In genomic region chr9:108202169-108202568, GRCm38 (mm10) we compare ENCODE assay signal across 17 mouse cellular contexts. TPM values are rescaled to one million over a fixed set of nuclear protein-coding genes. Genes with fewer than 3 reads are reported as not detected.
DNase-seq lines count a peak whose midpoint lies in the region; ATAC-seq and TF ChIP-seq lines count a peak whose summit lies in the region.
"Had no signal": no experiment of that assay in that cellular context is flagged by ENCODE, and none has a peak within 500 bp of the region (broad histone marks: within the 10 kb centered on the region; RNA-seq: fewer than 3 reads in every experiment).

No protein-coding gene starts in this region.

- no peak overlapping the region for H3K4me2 ChIP-seq in liver, embryonic 14.5 days (ENCODE audit: low read depth)
- H3K4me2 ChIP-seq in liver, embryonic 12.5 days, result no peak overlapping the region
- H3K4me2 ChIP-seq in hindbrain, embryonic 16.5 days (ENCODE audit: low read length), result no peak overlapping the region

- 92% methylated on average over 2 of the region's 2 CpGs for WGBS in liver, embryonic 14.5 days (ENCODE audit: insufficient replicate concordance)
- WGBS in liver, embryonic 12.5 days (ENCODE audit: insufficient replicate concordance), result 88% methylated on average over 2 of the region's 2 CpGs
- WGBS in hindbrain, embryonic 16.5 days, result 96% methylated on average over 2 of the region's 2 CpGs

- H3K4me3 ChIP-seq in liver, embryonic 14.5 days (ENCODE audit: insufficient read depth in 1 of 2, low read depth in 2 of 2, low read length in 2 of 2), result no peak overlapping the region
- no peak overlapping the region for H3K4me3 ChIP-seq in liver, embryonic 12.5 days
- H3K4me3 ChIP-seq in E14TG2a.4 (replicated peaks; ENCODE audit: low read length), result no peak overlapping the region
- H3K4me3 ChIP-seq in hindbrain, embryonic 16.5 days (ENCODE audit: low read length), result no peak overlapping the region
- H3K4me3 ChIP-seq: midbrain, embryonic 12.5 days had no signal

- ATAC-seq in liver, embryonic 14.5 days (ENCODE audit: insufficient read depth), result no peak
- no peak for ATAC-seq in liver, embryonic 12.5 days
- ATAC-seq in hindbrain, embryonic 16.5 days, result no peak
- ATAC-seq: activated CD4-positive, CD25-positive, alpha-beta regulatory T cell, adult 4 months; forebrain, embryonic 14.5 days had no signal

- no peaks in the 10 kb centered on the region for H3K36me3 ChIP-seq in liver, embryonic 14.5 days (replicated peaks; ENCODE audit: control insufficient read depth, insufficient read depth, low read depth)
- H3K36me3 ChIP-seq in liver, embryonic 12.5 days, result peaks cover 12% of the 10 kb centered on the region
- peaks cover 20% of the 10 kb centered on the region for H3K36me3 ChIP-seq in E14TG2a.4 (ENCODE audit: insufficient read depth, low read length)
- peaks cover 3% of the 10 kb centered on the region for H3K36me3 ChIP-seq in hindbrain, embryonic 16.5 days (ENCODE audit: control insufficient read depth, insufficient read depth, low read length)

- no peaks in the 10 kb centered on the region for H3K27me3 ChIP-seq in liver, embryonic 14.5 days (ENCODE audit: control insufficient read depth, insufficient read depth, low read length)
- no peaks in the 10 kb centered on the region for H3K27me3 ChIP-seq in liver, embryonic 12.5 days (replicated peaks)
- no peaks in the 10 kb centered on the region for H3K27me3 ChIP-seq in E14TG2a.4 (ENCODE audit: insufficient read depth, low read length)
- no peaks in the 10 kb centered on the region for H3K27me3 ChIP-seq in hindbrain, embryonic 16.5 days (replicated peaks; ENCODE audit: control insufficient read depth, insufficient read depth, low read length)
- H3K27me3 ChIP-seq: midbrain, embryonic 12.5 days had no signal

- no peaks in the 10 kb centered on the region for H3K9me3 ChIP-seq in liver, embryonic 14.5 days (ENCODE audit: control insufficient read depth, low read length)
- no peaks in the 10 kb centered on the region for H3K9me3 ChIP-seq in liver, embryonic 12.5 days (replicated peaks)
- no peaks in the 10 kb centered on the region for H3K9me3 ChIP-seq in E14TG2a.4 (ENCODE audit: low read length)
- no peaks in the 10 kb centered on the region for H3K9me3 ChIP-seq in hindbrain, embryonic 16.5 days (ENCODE audit: control insufficient read depth, low read length)
- H3K9me3 ChIP-seq: midbrain, embryonic 12.5 days had no signal

- H3K9ac ChIP-seq in liver, embryonic 14.5 days (replicated peaks), result no peak overlapping the region
- H3K9ac ChIP-seq in liver, embryonic 12.5 days, result no peak overlapping the region
- no peak overlapping the region for H3K9ac ChIP-seq in hindbrain, embryonic 16.5 days (ENCODE audit: low read depth, low read length)
- H3K9ac ChIP-seq: midbrain, embryonic 12.5 days had no signal

- no peak for TF ChIP-seq EP300 in liver, embryonic 14.5 days (IDR thresholded peaks at IDR 0.05; ENCODE audit: low read depth)

- no peak overlapping the region for H3K27ac ChIP-seq in liver, embryonic 14.5 days
- H3K27ac ChIP-seq in liver, embryonic 12.5 days, result no peak overlapping the region
- H3K27ac ChIP-seq in hindbrain, embryonic 16.5 days (ENCODE audit: low read depth, low read length), result no peak overlapping the region

- peak; percentile 17; the same call in 1 of the 2 replicates for TF ChIP-seq CTCF in liver, embryonic 14.5 days (IDR thresholded peaks at IDR 0.05; ENCODE audit: low read depth)
- peak; percentile 18 for TF ChIP-seq CTCF in E14TG2a.4 (conservative IDR thresholded peaks at IDR 0.05; ENCODE audit: low read length)

- peaks cover 3 to 8% of the 10 kb centered on the region in 2 experiments; a peak in 3 of 4 replicates for H3K4me1 ChIP-seq in liver, embryonic 14.5 days (replicated peaks; ENCODE audit: control insufficient read depth in 2 of 2, insufficient read depth in 2 of 2, low read length in 1 of 2)
- peaks cover 20% of the 10 kb centered on the region for H3K4me1 ChIP-seq in liver, embryonic 12.5 days
- peaks cover 71% of the 10 kb centered on the region for H3K4me1 ChIP-seq in E14TG2a.4 (replicated peaks; ENCODE audit: low read depth, low read length)
- H3K4me1 ChIP-seq in hindbrain, embryonic 16.5 days (ENCODE audit: control insufficient read depth, insufficient read depth, low read depth, low read length), result peaks cover 14% of the 10 kb centered on the region

- DNase-seq in cerebellum, adult 9-11 months, result peak; percentile 35
- no peak for DNase-seq in cerebellum, adult 18-20 months
- DNase-seq in liver, embryonic 14.5 days (ENCODE audit: low read depth in 3 of 3, low spot score in 3 of 3), result no peak
- DNase-seq in c-Kit-positive CD71-positive TER-119-positive erythroid progenitor cells, embryonic 14.5 days (ENCODE audit: low spot score), result peak; percentile 14
- no peak for DNase-seq in urinary bladder, postnatal 25 days (ENCODE audit: low spot score)
- DNase-seq: cerebellum, adult 11 months; gastrocnemius, postnatal 25 days; kidney, adult 8-10 months; liver; lung, postnatal 36 days; spleen, adult 18-20 months had no signal

RNA-seq across cellular contexts. Expression of gene Bsn, which starts 12.0 kb away (rescaled TPM):
- polyA plus RNA-seq in liver, embryonic 14.5 days (2012; rRNA removed), result 0.86 and 1.1 TPM in 2 replicates
- 1.1 and 1.4 TPM in 2 replicates for polyA plus RNA-seq in liver, embryonic 14.5 days (2014; fragmentation: Nextera tagmentation; extraction: Ambion mirVana)
- 2.8 and 3.0 TPM in 2 replicates for polyA plus RNA-seq in liver, embryonic 12.5 days (2016; fragmentation: Nextera tagmentation; extraction: Ambion mirVana)
- polyA plus RNA-seq in hindbrain, embryonic 16.5 days (2015; fragmentation: Nextera tagmentation; extraction: Ambion mirVana), result 8.7 and 9.5 TPM in 2 replicates

Comparison
In these comparisons a context has a peak if more than half of its experiments do, and no peak if none do; other contexts are left out.
1. DNase-seq: peak in cerebellum, adult 9-11 months (single experiment) and c-Kit-positive CD71-positive TER-119-positive erythroid progenitor cells, embryonic 14.5 days (single experiment); none in cerebellum, adult 18-20 months (0 of 2), liver, embryonic 14.5 days (0 of 3) and urinary bladder, postnatal 25 days (single experiment).